Mouse (Mus musculus) monocyte, adult 5-6 weeks (primary cell): Measurements from ENCODE around the gene Dcaf8. TPM values are rescaled to one million over a fixed set of nuclear protein-coding genes. Genes with fewer than 3 reads are reported as not detected.

ENCODE experiments used
- ATAC-seq: fragments of 153-309, 156-312 bp; replicated peaks from 2 replicates; pipeline ENCODE4 v1.8.0; 2017; ENCODE audit warnings: mild to moderate bottlenecking; ENCODE audit not compliant: low TSS enrichment, insufficient number of reproducible peaks, severe bottlenecking, poor library complexity, low FRiP score
- total RNA-seq: library from RNA; stranded (forward); fragments of 200-1000, 200-491, 200-594 nt; gene quantifications from 3 replicates; pipeline ENCODE4 v1.2.3, GENCODE M21; 2017

Gene Dcaf8
- total RNA-seq, 1 experiment from 2014 or later, result 164 TPM

GRCm38 (mm10) chr1:172140825-172141224 is 7.1 kb upstream of the Dcaf8 start:
- no peak for ATAC-seq

DNA sequence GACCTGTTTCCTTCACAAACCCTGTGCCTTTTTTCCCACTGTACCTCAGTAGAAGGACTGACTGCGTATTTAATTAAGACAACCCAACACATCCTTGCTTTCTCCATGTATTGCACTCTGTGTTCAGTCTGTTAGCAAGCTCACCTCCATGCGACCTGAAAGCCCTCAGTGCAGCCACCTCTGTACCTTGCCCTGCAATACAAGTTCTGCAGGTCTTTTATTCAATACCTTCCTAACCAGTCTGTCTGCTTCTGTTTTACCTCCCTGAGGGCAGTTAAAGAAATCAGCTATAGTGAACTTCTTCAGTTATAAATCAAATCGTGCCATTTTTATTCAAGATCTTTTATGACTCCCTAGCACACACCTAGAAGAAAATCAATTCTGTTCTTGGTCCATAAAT is 6.4 kb upstream of the Dcaf8 start:
- no peak for ATAC-seq

DNA sequence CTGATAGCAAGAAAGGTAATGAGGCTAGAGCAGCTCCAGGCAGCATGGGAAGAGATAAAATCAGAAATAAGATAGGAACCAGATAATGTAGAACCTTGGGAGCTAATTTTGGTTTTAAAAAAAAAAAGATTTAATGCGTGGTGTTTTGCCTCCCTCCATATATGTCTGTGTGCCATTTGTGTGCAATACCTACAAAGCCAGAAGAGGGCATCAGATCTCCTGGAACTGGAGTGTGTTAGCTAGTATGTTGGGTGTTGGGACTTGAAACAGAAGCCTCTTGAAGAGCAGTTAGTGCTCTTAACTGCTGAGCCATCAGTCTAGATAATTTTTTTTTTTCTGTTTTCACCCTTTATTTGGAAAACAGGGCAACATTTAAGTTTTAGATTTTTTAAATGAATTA is 4.3 kb upstream of the Dcaf8 start:
- ATAC-seq, result peak; percentile 65; the same call in 1 of the 2 replicates

- ATAC-seq, result peak; percentile 48
These were observed 533 bp downstream of the Dcaf8 start for GRCm38 (mm10) chr1:172148279-172148954.

DNA sequence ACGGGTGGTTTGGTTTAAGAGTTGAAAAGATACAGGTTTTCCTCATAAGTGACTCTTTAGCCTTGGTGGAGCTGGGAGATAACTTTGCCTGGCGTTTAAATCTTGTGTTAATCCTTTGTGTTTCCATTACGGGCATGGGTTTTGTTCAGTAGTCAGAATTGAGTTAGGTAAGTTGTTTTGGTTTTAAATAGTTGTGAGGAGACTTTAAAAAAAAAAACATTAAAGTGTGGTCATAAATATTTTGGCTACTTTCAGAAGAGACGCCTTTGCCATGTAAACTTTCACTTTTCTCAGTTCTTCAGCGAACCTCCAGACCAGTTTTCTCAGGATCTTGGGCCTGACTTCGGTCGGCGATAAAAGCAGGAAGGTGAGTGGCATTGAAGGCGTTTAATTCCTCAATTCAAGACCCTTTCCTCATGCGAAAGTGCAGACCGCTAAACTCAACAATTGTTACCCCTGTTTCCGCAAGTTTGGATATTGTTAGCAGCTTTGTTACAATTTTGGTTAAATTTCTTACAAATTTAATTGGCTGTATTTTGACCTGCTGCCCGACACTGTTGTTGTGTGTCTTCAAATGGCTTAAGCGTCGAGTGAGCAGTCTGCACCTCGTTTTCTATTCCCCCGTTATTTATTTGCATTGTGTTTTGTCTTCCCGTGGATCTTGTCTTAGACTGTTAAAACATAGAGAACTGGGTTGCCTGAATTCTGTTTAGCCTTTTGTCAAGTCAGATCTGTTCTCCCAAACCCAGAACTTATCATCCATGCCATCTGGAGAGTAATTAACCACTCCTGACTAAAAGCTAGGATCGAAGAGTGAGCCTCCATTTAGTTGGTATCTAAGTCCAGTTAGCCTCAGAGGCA is 1.3 kb downstream of the Dcaf8 start:
- ATAC-seq, result no peak

GRCm38 (mm10) chr1:172154536-172154935 is 6.7 kb downstream of the Dcaf8 start:
- ATAC-seq, result no peak

DNA sequence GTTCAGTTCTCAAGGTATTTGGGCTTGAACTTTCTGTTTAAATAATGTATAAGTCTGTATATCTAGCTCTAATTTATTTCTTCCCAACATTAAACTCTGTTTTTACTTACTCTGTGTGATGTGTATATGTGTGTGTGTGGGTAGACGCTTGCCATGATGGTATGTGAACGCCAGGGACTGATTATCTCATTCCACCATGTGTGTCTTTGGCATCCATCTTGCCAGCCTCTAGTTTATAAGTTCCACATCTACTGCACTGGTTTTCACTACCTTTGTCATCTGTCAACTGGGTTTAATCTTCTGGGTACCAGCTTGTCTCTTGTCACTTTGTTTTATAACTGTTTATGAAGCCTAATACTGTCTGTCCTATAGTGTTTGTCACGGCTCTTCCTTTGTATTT is 7.6 kb downstream of the Dcaf8 start:
- no peak for ATAC-seq

DNA sequence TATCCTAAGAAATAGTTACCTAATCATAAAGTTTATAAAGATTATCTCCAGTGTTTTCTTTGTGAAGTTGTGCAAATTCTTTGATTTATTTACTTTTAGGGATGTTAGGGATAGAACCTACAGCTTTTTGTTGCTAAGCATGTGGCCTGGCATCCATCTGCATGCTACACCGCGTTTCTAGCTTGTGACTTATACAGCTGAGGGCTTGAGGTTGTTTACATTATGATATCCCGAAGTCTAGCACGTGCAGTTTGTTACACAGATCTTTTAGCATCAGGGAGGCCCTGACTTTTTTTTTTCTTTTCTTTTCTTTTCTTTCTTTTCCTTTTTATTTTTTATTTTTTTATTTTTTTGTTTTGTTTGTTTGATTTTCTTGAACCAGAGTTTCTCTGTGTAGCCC is 12.1 kb downstream of the Dcaf8 start:
- ATAC-seq, result no peak

- no peak for ATAC-seq
These were observed 12.6 kb downstream of the Dcaf8 start for GRCm38 (mm10) chr1:172160508-172160907.

DNA sequence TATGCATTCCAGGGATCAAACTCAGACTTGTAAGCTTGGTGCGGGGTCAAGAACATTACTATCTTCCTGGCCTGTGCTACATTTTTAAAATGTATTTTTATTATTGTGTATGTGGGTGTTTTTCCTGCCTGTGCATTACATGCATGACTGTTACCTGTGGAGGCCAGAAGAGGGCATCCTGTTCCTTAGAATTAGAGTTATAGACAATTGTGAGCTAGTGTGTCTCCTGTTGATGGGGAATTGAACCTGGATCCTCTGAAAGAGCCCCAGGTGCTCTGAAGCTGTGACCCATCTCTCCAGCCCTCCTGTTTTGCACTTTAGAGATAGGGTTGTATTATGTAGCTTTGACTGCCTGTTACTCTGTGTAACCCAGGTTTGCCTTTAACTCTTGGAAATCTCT is 14.1 kb downstream of the Dcaf8 start:
- peak; percentile 47; the same call in 1 of the 2 replicates for ATAC-seq

DNA sequence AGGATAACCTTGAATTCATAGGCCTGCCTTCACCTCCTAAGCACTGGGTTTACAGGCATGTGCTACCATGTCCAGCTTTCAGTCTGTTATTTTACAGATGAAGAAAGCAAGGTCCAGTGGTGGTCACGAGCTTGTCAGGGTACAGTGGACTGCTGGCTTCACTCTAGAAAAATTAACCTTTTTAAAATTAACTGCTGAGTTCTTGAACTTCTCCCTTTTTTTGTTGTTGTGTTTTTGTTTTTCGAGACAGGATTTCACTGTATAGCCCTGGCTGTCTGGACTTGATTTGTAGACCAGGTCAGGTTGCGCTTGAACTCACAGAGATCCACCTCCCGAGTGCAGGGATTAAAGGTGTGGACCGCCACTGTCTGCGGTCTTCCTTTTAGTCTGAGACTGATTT is 15.1 kb downstream of the Dcaf8 start:
- ATAC-seq, result no peak

DNA sequence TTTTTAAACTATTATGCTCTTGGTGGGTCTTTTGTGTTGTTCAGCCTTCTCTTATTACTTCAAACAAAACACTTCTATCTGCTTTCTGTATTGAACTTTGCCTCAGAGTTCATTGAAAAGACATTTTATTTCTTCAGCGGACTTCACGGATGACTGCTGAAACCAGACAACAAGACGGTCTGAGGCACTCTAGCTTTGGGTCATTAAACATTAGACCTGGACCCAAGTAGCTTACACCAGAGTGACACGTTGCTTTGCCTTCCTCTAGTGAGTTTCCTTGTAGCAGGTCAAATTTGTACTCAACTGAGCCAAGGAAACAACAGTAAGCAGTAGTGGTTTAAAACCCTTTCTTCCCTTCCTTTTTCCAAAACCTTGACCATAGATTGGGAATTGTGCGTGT is 20.0 kb downstream of the Dcaf8 start:
- ATAC-seq, result no peak

- no peak for ATAC-seq
These were observed 21.9 kb downstream of the Dcaf8 start for GRCm38 (mm10) chr1:172169809-172170208.

DNA sequence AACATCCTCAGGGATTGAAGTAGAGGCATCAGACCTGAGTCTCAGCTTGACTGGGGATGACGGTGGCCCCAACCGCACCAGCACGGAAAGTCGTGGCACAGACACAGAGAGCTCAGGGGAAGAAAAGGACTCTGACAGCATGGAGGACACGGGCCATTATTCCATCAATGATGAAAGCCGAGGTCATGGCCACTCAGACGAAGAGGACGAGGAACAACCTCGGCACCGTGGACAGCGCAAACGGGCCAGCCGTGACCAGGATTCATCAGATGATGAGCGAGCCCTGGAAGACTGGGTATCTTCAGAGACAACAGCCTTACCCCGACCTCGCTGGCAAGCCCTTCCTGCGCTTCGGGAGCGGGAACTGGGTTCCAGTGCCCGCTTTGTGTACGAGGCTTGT is 24.5 kb downstream of the Dcaf8 start:
- no peak for ATAC-seq

DNA sequence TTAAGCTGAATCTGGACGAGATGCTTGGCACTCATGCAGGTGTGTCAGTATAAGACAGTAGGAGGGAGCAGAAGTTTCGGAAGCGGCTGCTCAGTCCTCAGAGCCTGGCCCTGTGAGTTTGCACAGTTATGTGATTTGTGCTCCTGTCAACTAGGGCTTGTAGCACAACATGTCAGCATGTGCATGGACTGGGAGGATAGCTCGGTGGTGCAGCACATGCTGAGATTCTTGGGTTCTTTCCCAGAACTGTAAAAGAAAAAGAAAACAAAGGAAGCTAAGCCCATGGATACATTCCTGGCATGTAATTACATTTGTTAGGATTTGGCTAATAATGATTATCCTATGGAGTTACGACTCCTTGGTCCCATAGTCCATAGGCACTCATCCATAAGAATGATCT is 25.3 kb downstream of the Dcaf8 start:
- ATAC-seq, result no peak

GRCm38 (mm10) chr1:172177791-172178190 is 29.9 kb downstream of the Dcaf8 start:
- ATAC-seq, result no peak

DNA sequence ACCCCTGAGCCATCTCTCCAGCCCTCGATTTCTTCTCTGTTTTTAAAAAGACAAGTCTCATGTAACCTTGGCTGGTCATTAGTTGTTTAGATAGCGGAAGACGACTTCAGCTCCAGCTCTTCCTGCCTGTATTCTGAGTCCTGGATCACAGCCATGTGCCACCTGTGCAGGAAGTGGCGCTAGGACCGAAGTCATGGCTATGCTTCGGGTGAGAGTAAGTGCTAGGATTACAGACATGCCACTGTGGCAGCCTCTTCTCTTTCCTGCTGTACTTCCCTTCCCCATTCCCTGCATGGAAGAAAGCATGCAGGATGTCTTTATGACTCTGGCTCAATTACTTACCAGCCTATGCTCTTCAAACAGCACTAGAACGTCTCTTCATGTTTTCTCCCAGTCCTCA is 31.2 kb downstream of the Dcaf8 start:
- ATAC-seq, result no peak

- ATAC-seq, result no peak
These were observed 33.0 kb downstream of the Dcaf8 start for GRCm38 (mm10) chr1:172180881-172181280.

GRCm38 (mm10) chr1:172181777-172182176 is 33.9 kb downstream of the Dcaf8 start:
- ATAC-seq, result no peak

DNA sequence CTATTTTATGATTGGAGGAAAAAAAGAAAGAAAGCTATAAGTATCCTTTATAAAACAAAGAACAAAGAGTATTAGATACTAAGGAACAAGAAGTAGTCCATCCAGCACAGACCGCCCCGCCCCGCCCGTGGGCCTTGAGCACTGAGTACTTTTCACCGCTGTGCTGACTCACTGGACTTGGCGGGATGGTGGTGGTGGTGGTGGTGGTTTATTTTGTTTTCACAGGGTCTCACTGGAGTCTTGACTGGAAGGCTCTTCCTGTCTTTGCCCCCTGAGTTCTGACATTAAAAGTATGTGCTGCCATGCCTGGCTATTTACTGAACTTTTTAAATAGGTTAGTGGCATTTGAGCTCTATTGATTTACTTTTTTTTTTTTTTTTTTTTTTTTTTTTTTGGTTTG is 35.2 kb downstream of the Dcaf8 start:
- ATAC-seq, result no peak
